Mouse (Mus musculus) kidney, postnatal 14 days (tissue): ENCODE measurements around the gene Nans.
A peak's percentile ranks its signal among the peaks of the same experiment; 100 is the strongest.

ENCODE experiments used
- DNase-seq: peaks from one replicate; pipeline ENCODE4 v3.0.0; 2022; ENCODE audit warnings: mixed read lengths

Gene Nans

DNA sequence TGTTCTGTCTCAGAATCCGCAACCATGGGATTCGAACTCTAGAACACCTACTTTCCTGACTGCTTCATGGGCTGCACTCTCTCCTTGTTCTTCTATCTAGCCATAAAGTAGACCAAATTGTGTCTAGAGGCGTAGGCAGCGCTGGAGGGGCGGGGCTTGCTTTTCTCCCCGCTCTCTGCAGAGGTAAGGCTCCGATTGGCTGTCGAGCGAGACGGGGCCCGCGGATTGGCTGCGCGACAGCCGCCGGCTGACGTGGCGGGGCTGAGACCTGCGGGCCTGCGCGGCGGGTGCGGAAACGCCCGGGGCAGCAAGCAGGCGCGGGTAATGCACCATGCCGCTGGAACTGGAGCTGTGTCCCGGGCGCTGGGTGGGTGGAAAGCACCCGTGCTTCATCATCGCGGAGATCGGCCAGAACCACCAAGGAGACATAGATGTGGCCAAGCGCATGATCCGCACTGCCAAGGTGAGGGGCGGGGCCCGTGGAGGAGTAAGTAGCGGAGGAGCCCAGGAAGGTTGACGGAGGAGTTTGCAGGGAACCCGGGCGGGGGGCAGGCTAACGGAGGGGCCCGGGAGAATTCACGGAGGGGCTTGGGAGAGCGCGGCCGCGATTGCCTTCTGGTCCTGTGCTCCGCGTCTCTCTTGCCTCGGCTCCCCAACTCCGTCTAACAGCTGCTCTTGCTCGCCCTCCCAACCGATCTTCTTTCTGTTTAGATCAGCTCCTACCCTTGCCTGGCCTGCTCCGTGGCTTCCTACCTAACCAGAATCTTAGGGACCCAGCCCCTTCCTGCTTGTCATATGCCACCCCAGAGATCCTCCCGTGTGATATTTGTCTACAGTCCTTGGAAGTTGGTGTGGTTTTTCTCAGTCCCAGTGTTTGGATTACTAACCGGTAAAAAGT is at the start of gene Nans:
TSS of gene Nans (plus strand) at position 221 of the 898 bp plus-strand sequence.
- DNase-seq, result peak; percentile 97

- DNase-seq, result no peak
Observed at GRCm38 (mm10) chr4:46442501-46442900, 46.5 kb upstream of the Nans start.

GRCm38 (mm10) chr4:46445237-46445945 is 43.7 kb upstream of the Nans start:
- DNase-seq, result no peak

DNA sequence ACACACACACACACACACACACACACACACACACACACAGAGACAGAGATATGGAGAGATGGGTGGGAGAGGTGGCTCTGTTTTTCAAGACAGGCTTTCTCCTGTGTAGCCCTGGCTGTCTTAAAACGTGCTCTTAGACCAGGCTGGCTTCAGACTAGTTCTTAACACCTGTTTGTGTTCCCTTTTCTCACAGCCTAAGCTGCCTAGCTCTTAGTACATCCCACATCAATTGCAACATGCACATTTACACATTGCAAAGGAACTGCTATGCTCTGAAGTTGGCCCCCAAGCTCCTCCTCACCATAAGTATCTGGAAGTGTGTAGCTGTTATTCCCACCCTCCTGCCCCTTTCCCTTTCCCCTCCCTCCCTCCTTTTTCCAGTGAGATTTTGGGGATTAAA is 41.6 kb upstream of the Nans start:
- no peak for DNase-seq

- DNase-seq, result no peak
Observed at GRCm38 (mm10) chr4:46448886-46449285, 40.2 kb upstream of the Nans start.

DNA sequence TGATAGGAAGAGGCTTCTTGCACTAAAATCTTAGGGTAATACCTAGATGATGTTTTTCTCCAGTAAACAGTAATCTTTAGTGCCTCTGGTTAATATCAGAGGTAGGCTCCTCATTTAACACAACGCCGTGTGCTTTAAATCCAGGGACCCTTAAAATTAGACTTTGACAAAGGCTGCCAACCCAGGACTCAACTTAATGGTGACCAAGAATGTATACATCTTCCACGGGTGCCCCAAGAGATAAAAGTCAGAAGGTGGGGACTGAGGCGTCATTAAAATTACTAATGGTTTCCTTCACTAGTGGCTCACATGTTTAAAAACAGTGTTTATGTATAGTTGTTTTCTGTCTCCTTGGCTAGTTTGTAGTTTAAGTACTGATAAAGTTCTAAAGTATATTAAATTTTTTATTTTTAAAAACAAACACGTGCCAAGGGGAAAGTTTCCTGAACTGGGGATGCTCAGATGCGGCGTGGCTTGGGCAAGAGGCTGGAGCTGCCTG is 39.0 kb upstream of the Nans start:
- DNase-seq, result no peak

DNA sequence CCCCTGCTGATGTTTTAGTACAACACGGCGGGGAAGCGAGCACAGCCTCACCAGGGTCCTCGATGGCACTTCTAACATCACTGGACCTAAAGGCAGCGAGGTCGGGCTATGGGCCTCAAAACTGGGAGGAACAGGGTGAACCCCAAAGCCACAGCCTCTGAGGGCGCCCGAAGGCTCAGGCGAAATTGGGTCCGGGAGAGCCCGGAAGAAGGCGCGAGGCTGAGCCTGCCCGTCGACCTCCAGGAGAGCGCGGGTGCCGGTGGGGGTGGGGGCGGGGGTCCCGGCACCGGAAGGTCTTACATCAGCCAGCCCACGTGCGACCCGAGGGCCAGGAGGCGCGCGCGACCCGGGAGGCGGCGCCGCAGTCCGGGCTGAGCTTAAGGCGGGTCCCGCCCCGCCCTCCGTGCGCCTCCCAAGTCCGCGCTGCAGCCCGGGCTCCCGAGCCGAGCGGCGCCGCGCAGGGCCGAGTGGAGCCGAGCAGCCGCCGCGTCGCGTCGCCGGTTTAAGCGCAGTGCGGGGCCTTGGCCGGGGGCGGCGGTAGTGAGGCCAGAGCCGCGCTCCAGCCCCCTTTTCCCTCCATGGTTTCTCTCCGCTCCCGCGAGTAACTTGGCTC is 38.4 kb upstream of the Nans start, which contains the start of gene Anp32b:
TSS of gene Anp32b (plus strand) at position 384 of the 613 bp plus-strand sequence.
- DNase-seq, result peak; percentile 96

DNA sequence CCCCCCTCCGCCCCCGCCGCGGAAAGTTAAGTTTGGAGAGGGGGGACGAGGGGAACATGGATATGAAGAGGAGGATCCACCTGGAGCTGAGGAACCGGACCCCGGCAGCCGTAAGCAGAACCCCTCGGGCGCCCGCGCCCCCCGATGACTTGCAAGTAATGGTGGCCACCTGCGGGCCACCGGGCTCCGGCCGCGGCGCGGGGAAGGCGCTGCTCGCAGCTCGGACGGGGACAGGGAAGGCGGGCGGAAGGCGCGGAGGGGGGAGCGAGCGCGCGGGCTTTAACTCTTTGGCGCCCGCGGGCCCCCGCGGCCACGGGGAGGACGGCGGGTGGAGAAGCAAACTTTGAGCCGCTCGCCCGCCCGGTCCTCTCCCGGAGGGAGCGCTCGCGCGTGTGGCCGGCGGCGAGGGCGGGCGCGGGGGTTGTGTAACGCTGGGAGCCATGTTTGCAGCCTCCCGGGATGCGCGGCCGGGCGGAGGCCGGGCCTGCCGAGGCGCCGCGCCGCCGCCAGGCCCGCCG is 37.7 kb upstream of the Nans start:
- DNase-seq, result peak; percentile 84

- peak; percentile 86 for DNase-seq
Observed at GRCm38 (mm10) chr4:46451758-46452480, 37.1 kb upstream of the Nans start.

DNA sequence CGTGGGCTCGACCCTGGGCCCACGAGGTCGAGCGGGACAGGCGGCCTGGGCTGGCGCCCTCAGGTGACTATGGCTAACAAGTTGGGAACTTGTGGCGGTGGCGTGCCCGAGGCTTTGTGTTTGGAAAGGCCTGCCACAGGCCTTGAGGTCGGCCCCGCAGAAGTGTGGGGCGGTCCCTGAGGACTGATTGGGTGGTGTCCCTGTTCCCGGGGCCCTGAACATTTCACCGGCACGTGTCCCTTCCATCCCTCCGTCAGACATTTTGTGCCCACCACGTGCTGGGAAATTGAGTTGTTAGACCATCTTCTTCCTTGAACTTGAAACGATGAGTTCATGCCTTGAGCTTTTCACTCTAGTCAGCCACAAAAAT is 36.6 kb upstream of the Nans start:
- DNase-seq, result peak; percentile 63

GRCm38 (mm10) chr4:46452855-46453719 is 36.0 kb upstream of the Nans start:
- DNase-seq, result no peak

DNA sequence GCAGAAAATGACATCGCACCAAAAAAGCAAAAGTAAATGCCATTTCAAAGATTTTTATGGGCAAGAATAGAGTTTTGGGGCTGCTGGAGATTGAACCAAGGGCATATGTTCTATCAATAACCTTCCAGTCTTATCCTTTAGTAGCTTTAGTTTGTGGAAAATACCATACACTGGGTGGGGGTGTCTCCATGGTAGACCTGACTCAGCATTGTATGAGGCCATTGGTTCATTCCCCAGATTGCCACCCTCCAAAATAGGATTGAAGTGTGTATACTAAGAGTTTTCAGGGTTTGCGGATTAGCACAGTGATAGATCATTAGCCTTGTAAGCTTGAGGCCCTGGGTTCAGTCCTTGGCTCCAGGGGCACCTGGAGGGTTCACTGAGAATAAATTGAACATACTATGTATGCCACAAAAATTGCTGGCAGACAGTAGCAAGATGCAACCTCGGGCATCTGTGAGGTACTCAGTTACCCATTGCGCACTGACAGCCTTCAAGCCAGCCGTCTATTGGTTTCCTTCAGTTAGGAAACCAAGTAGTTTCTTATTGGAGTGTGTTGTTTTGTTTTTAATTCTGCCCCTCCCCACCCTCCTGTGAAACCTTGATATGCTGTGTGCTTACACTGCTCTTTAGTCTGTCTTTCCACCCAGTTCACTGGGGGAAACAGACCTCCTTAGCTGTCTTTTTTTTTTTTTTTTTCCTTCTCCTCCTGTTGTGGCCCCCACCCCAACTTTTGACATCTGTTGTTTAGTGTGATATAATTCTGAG is 34.8 kb upstream of the Nans start:
- no peak for DNase-seq

DNA sequence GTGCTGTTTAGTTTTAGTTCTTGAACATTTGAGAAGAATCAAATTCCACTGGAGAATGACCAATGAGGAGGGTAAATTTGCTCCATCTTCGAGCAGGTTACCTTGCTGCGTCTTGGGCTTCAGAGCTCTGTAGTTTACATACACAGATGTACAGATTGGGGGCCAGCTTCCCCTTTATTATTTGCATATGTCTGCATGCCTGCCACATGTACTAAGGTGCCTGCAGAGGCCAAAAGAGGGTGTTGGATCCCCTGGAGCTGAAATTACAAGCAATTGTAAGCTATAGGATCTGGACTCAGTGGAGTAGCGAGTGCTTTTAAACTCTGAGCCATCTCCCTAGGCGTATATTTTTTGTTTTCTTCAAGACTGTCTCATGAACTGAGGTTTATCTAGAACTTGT is 32.3 kb upstream of the Nans start:
- DNase-seq, result no peak

DNA sequence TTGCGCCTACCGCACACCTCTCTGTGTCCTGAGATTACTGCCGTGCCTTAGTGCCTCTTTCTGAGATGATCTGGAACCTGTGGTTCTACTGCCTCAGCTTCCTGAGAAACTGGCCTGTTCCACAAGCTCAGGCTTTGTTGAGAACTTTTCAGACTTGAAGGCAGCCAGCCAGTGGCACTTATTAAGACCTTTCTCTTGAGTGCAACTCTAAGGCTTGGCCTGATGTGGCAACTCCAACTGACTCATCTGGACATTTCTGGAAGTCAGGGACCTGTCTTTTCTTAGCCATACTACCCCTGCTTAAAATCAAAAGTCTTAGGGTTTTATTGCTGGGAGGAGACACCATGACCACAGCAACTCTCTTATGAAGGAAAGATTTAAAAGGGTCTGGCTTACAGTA is 31.9 kb upstream of the Nans start:
- no peak for DNase-seq

DNA sequence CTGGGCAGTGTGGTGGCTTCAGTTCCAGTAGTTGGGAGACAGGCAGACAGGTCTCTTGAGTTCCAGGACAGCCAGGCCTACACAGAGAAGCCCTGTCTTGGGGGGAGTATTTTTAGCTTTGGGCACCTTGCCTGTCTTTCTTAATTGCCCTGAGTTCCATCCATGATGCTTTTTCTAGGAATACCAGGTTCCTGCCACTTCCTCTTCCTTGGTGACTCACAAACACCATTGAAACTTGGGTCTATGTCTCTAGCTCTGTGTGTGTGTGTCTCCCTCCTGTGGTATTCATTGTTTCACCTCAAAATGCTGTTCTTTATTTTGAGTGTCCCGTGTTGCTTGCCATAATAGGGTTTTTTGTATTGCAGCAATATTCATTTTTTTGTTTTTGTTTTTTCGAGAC is 30.6 kb upstream of the Nans start:
- no peak for DNase-seq

DNA sequence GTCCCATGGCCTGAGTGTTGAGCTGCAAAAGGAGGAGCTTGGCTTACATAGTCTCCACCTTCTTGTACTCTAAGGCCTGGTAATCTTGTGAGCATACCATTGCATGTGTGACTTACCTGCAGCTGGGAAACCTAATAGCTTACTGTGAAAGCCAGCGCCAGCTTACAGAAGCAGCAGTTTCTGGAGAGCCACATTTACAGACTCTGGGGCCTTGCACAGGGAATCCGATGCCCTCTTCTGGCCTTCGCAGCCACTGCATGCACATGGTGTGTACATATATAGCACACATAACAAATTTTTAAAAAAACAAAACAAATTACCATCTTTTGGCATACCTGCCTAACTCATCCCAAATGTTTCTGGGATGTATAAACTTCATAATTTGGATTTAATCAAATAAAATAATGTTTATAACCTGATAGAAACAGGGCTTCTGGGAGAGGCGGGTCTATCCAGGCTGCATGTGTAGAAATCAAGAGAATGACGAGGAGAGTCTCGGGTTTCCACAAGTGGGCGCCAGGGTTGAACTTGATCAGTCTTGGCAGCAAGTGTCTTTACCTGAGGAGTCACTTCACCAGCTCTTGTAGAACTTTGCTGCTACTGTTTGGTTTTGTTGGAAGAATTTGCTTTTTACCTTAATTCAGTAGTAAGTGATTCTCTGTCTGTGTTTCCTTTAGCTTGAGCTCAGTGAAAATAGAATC is 25.8 kb upstream of the Nans start:
- peak; percentile 42 for DNase-seq

- DNase-seq, result no peak
Observed at GRCm38 (mm10) chr4:46465740-46466139, 23.3 kb upstream of the Nans start.

GRCm38 (mm10) chr4:46475101-46475500 is 13.9 kb upstream of the Nans start:
- DNase-seq, result no peak

DNA sequence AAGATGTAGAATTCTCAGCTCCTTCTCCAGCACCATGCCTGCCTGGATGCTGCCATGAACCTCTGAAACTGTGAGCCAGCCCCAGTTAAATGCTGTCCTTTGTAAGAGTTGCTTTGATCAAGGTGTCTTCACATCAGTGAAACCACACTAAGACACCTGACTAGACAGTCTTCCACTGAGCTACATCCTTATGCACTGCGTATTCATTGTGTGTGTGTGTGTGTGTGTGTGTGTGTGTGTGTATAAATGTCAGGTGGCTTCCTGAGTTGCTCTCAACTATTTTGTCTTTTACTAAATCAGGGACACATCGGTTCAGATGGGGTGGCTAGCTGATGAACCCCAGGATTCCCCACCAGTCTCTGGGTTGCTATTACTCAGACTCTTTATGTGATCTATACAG is 10.0 kb upstream of the Nans start:
- DNase-seq, result no peak
